Mouse (Mus musculus) small intestine, adult 2 months (tissue): ENCODE results near the gene Notch1.

Experiments
- CTCF ChIP-seq: fragments of 200-500 bp; IDR thresholded peaks from 2 replicates; pipeline ENCODE4 v1.5.1; 2012; ENCODE audit warnings: low read depth, mild to moderate bottlenecking, control low read depth, inconsistent platforms, low read length, moderate library complexity, mixed read lengths; ENCODE audit not compliant: insufficient replicate concordance, insufficient read length; ENCODE audit errors: extremely low read depth
- POLR2A ChIP-seq: fragments of 200-500 bp; IDR thresholded peaks from 2 replicates; pipeline ENCODE4 v1.6.1; 2012; ENCODE audit warnings: low read depth, mild to moderate bottlenecking, control low read depth, inconsistent platforms, low read length, moderate library complexity

DNA sequence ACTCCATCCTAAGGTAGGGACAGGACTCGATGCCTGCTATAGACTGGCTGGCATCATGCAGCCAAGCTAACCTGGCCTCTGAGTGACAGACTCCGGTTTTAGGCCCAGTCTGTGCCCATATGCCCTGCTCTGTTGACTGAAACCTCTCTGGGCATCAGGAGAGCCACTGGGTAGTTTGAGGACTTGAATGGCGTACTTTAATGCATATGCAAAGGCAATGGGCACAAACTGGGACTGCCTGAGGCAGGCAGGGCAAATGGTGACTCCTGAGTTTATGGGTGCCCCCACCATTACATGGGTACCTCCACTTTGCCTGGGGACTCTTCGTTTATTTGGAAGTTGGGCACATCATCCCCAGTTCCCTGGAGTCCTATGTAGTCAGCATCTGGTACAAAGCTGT, 69.8 kb downstream of the Notch1 start:
- TF ChIP-seq CTCF (no peak), POLR2A (no peak)
